10 mouse cellular contexts compared by ENCODE assay signal in genomic region chr1:152164843-152165489, GRCm38 (mm10).
DNase-seq lines count a peak whose midpoint lies in the region; ATAC-seq lines count a peak whose summit lies in the region.
"Had no signal": no experiment of that assay in that cellular context is flagged by ENCODE, and none has a peak within 500 bp of the region (broad histone marks: within the 10 kb centered on the region; RNA-seq: fewer than 3 reads in every experiment).

No protein-coding gene starts in this region.

- H3K4me1 ChIP-seq in heart, embryonic 11.5 days (ENCODE audit: control insufficient read depth, insufficient read depth, low read length), result peaks cover 18% of the 10 kb centered on the region
- peaks cover 16% of the 10 kb centered on the region for H3K4me1 ChIP-seq in forebrain, embryonic 15.5 days
- peaks cover 33% of the 10 kb centered on the region for H3K4me1 ChIP-seq in midbrain, embryonic 12.5 days

- H3K9me3 ChIP-seq in heart, embryonic 11.5 days (replicated peaks; ENCODE audit: control insufficient read depth, low read length), result no peaks in the 10 kb centered on the region
- H3K9me3 ChIP-seq in forebrain, embryonic 15.5 days, result no peaks in the 10 kb centered on the region
- H3K9me3 ChIP-seq in midbrain, embryonic 12.5 days, result no peaks in the 10 kb centered on the region

- no peak for ATAC-seq in heart, embryonic 11.5 days (replicated peaks; ENCODE audit: insufficient number of reproducible peaks, low FRiP score, low TSS enrichment)
- peak; percentile 66 for ATAC-seq in forebrain, embryonic 15.5 days (replicated peaks)
- peak; percentile 68 for ATAC-seq in midbrain, embryonic 12.5 days (ENCODE audit: low FRiP score, low read depth)
- ATAC-seq: lung, postnatal 0 days had no signal

- H3K9ac ChIP-seq in heart, embryonic 11.5 days (ENCODE audit: low read depth, low read length), result no peak overlapping the region
- H3K9ac ChIP-seq in forebrain, embryonic 15.5 days (replicated peaks), result no peak overlapping the region
- no peak overlapping the region for H3K9ac ChIP-seq in midbrain, embryonic 12.5 days (replicated peaks)

- H3K4me2 ChIP-seq in heart, embryonic 11.5 days, result peak overlapping the region; percentile 27; the same call in 1 of the 2 replicates
- H3K4me2 ChIP-seq in forebrain, embryonic 15.5 days (replicated peaks), result no peak overlapping the region
- H3K4me2 ChIP-seq in midbrain, embryonic 12.5 days (replicated peaks), result peak overlapping the region; percentile 13

- intact Hi-C loops in left cerebral cortex, postnatal 10 days (cut with DNase I), result no loop called here

- no peak overlapping the region; the same call in 1 of the 2 replicates for H3K27ac ChIP-seq in heart, embryonic 11.5 days (ENCODE audit: low read depth, low read length)
- H3K27ac ChIP-seq in forebrain, embryonic 15.5 days (replicated peaks), result peak overlapping the region; percentile 84
- peak overlapping the region; percentile 86 for H3K27ac ChIP-seq in midbrain, embryonic 12.5 days (replicated peaks)
- H3K27ac ChIP-seq: stomach, postnatal 0 days had no signal

- H3K4me3 ChIP-seq in heart, embryonic 11.5 days (ENCODE audit: low read depth, low read length), result no peak overlapping the region
- no peak overlapping the region for H3K4me3 ChIP-seq in forebrain, embryonic 15.5 days
- H3K4me3 ChIP-seq in midbrain, embryonic 12.5 days, result no peak overlapping the region

- WGBS in heart, embryonic 11.5 days (ENCODE audit: insufficient replicate concordance), result 43% methylated on average over 12 of the region's 12 CpGs
- 33% methylated on average over 12 of the region's 12 CpGs for WGBS in forebrain, embryonic 15.5 days
- 53% methylated on average over 12 of the region's 12 CpGs for WGBS in midbrain, embryonic 12.5 days

- H3K27me3 ChIP-seq in heart, embryonic 11.5 days (ENCODE audit: control insufficient read depth, insufficient read depth, low read length), result no peaks in the 10 kb centered on the region
- no peaks in the 10 kb centered on the region for H3K27me3 ChIP-seq in forebrain, embryonic 15.5 days
- no peaks in the 10 kb centered on the region for H3K27me3 ChIP-seq in midbrain, embryonic 12.5 days

- no peaks in the 10 kb centered on the region for H3K36me3 ChIP-seq in heart, embryonic 11.5 days (ENCODE audit: control insufficient read depth, insufficient read depth, low read length)
- H3K36me3 ChIP-seq in forebrain, embryonic 15.5 days, result no peaks in the 10 kb centered on the region
- no peaks in the 10 kb centered on the region for H3K36me3 ChIP-seq in midbrain, embryonic 12.5 days

- DNase-seq in heart, adult 18-20 months, result no peak
- peak; percentile 43 for DNase-seq in cerebellum, adult 8-10 months
- DNase-seq in left cerebral cortex, postnatal 10 days (ENCODE audit: extremely low spot score in 1 of 2, low spot score in 2 of 2), result no peak
- no peak for DNase-seq in spleen, postnatal 14 days (ENCODE audit: low spot score in 2 of 2)
- no peak for DNase-seq in thymus, postnatal 4 days
